Mouse (Mus musculus) adrenal gland, adult 8-10 months (tissue): Measurements from ENCODE around the gene Gadl1. TPM values are rescaled to one million over a fixed set of nuclear protein-coding genes. Genes with fewer than 3 reads are reported as not detected.

ENCODE experiments used
- DNase-seq: peaks from one replicate; pipeline ENCODE4 v3.0.0; 2022
- total RNA-seq, 4 experiments: library from RNA; stranded (reverse); gene quantifications; 2 replicates each; pipeline ENCODE4 v1.2.4; 2022

Gadl1 gene
- under 1 TPM in 2 of 4 experiments, not detected in 2; 0.17 to 0.31 TPM for total RNA-seq

DNA sequence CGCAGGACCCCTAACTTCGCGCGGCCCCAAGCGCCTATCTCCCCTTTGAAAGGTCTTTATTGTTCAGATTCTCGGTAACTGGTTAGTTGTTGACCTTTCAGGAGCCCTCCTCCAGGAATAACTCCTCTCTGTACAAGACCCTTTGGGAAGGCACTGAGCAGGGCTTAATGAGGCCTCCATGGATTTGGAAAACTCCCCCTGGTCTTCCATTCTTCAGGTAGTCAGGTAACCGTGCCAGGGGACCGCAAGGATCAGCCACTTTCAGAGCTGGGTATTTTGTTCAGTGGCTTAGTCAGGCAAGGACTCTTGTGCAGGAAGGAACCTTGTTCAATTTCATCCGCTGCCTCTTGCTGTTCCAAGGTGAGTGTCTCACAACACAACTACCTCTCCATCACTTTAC lies at the start of gene Gadl1:
Gene Gadl1 (plus strand): TSS at position 301 of the 400 bp plus-strand sequence.
- DNase-seq: no peak

DNA sequence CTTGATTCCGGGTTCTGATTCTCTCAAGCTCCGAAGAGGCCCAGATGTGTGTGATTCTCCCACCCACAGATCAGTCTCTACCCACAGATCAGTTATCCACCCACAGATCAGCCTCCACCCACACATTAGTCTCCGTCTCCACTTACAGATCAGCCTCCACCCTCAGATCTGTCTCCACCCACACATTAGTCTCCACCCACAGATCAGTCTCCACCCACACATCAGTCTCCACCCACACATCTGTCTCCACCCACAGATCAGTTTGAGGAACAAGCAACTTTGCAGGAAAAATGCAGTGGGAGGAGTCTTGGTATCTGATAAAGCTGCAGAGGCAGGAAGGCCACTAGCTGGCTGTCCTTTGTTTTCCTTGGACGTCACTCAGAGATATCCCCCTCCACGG lies 46.5 kb upstream of the Gadl1 start:
- DNase-seq: no peak

DNA sequence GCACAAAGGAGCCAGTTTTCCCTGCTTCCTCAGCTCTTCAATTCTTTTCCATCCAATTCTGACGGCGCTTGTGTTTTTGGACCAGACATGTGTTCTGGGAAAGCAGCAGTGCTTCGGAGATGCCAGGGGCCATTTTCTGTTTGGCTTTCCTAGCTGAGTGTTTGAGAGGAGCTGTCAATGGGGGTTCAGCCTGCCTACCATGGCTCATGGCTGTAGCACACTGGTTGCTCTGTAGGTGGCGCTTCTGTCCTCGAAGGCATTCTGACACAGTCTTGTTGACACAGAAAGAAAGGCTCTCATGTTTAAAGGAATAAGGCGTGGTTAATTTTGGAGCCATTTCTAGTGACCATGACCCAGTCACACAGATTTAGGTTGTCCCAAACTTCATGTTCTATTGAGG lies 45.9 kb upstream of the Gadl1 start:
- no peak for DNase-seq

GRCm38 (mm10) chr9:115867277-115867676 lies 42.0 kb upstream of the Gadl1 start:
- DNase-seq: peak; percentile 78

GRCm38 (mm10) chr9:115870168-115870567 lies 39.1 kb upstream of the Gadl1 start:
- DNase-seq: no peak

- DNase-seq: no peak
Measured at GRCm38 (mm10) chr9:115870640-115871039, 38.6 kb upstream of the Gadl1 start.

DNA sequence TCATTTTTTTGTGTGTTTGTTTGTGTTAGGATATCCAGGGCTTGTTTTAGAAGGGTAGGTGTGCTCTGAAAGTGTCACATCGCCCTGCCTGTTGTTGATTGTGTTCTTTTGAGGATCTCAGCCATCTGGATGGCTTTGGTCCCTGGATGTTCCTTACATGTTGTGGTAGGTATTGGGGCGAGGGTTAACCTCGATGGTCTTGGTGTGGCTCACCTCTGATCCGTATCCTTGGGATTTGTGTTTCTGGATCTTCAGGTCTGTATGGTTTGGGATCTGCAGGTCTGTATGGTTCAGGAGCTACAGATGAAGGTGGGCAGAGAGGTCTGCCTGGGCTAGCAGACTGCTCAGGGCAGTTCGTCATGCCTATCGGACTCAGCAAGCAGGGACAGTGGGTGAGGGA lies 28.8 kb upstream of the Gadl1 start:
- no peak for DNase-seq

DNA sequence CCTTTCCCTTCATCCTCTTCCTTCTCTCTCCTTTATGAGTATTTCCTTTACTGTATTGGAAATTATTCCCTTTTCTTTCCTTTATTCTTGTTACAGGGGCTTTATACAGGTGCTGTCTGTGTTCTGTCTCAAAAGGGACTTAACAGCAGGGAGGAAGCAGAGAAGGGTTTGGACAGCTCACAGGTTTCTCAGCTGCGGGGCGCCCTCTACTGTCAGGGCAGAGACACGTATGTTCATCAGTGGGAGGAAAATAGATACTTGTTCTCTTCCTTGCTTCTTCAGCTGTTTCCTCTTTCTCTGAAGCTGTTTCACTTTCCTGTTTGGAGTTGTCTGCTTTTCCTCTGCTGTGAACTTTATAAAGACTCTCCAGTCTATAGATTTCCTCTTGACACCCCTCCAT lies 28.1 kb upstream of the Gadl1 start:
- DNase-seq: no peak

GRCm38 (mm10) chr9:115882627-115883200 lies 26.5 kb upstream of the Gadl1 start:
- no peak for DNase-seq

- DNase-seq: no peak
Measured at GRCm38 (mm10) chr9:115883413-115883812, 25.8 kb upstream of the Gadl1 start.

DNA sequence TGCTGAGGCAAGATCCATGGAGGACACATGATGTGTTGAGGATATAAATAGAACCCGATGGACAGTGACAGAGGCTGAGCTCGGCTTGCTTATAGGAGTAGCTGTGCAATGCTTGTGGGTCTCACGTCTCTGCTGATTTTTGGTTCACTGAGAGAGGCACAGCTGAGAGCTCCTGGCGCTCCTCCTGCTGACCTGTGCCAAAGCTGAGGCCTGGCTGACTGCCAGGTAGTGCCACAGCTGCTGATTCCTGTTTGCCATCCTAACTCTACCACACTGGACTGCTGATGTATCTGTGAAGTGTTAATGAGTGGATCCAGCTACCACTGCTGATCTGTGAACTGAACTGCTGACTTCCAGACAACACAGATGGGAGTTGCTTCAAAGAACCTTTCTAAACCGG lies 21.7 kb upstream of the Gadl1 start:
- no peak for DNase-seq

- DNase-seq: no peak
Measured at GRCm38 (mm10) chr9:115893131-115893530, 16.1 kb upstream of the Gadl1 start.

- no peak for DNase-seq
Measured at GRCm38 (mm10) chr9:115893947-115894346, 15.3 kb upstream of the Gadl1 start.

GRCm38 (mm10) chr9:115908325-115908724 lies 930 bp upstream of the Gadl1 start:
- no peak for DNase-seq

DNA sequence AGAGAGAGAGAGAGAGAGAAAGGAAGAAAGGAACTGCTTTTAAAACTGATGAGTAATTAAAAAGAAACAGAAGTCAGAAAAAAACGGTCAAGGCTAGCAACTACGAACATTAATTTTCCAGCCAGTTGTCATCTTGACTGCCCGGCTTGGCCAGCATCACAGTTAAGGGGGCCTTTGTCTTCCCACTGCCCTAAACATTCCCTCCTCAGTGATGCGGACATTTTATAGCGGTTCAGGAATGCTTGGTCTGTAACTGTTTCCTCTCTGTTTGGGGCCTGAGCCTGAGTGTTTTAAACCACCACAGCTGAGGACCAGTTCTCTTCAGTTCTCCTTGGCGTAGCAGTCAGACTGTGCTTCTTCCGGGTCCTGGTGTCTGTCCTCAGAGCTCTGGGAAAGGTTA lies 4.8 kb downstream of the Gadl1 start:
- DNase-seq: no peak

- no peak for DNase-seq
Measured at GRCm38 (mm10) chr9:115915586-115916270, 6.5 kb downstream of the Gadl1 start.

DNA sequence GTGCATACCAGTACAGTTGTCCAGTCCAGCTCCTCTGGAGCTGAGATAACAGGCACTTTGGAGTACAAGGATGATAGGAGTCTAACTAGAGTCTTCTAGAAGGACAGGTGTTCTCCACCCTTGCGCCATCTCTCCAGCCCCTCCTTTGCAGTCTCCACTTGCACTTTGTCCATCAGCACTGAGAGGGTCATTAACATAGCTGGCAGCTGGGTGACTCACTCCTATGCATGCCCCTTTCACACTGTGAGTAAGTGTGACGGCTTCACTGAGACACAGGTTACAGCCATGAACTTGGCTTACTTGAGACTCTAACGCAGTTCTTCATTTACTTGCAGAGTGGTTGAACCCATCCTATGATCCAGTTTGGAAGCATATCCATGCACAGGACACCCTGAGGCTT lies 10.5 kb downstream of the Gadl1 start:
- no peak for DNase-seq

DNA sequence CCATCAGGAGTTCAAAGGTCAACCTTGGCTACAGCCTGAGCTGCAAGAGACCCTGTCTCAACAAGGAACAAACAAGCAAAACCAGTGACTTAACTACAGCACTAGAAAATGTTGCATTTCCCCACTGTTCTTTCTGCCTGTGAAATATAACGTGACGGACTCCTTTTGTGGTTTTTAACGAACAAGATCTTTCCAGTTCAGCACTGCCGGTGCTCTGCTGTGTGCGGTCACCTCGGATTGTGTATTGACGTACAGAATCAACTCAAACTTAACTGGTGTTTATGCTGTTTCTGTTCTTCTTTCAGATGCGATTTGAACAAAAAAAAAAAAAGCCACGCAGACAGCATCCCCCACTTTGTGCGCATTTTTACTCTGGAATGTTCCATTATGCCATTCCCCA lies 13.4 kb downstream of the Gadl1 start:
- no peak for DNase-seq

DNA sequence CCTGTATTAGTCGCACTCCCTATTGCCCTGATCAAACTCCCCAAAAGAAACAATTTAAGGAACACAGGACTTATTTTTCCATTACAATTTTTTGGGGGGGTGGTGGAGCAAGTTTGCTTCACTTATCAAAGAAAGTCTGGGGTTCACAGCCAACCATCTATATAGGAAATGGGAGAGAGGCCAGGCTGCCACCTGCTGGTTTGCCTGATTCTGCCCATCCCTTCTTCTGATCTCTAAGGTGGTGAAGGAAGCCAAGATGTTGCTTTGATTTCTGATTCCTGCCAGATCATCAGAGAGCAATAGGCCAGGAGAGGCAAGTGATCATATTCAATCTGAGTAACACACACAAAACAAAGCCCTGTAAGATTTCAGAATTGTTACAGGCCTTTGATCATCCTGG lies 14.8 kb downstream of the Gadl1 start:
- DNase-seq: no peak

DNA sequence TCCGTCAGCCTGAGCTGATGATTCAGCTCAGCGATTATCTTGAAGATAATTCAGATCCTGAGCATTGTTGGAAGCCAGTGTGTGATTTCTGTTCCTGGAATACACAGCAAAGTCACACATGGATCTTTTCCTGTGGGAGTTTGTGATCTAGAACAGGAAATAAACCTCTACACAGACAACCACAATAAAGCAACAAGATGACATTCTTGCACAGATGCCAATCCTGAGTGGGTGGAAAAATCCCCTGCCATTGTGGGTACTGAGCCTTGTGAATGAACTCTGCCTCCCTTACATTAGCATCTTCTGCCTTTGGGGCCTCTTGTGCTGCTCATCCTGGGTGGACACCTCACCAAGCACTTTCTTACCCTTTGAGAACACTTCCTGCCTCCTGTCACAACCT lies 22.5 kb downstream of the Gadl1 start:
- no peak for DNase-seq

- DNase-seq: no peak
Measured at GRCm38 (mm10) chr9:115932741-115933140, 23.5 kb downstream of the Gadl1 start.

GRCm38 (mm10) chr9:115933243-115933964 lies 24.1 kb downstream of the Gadl1 start:
- peak; percentile 8 for DNase-seq

DNA sequence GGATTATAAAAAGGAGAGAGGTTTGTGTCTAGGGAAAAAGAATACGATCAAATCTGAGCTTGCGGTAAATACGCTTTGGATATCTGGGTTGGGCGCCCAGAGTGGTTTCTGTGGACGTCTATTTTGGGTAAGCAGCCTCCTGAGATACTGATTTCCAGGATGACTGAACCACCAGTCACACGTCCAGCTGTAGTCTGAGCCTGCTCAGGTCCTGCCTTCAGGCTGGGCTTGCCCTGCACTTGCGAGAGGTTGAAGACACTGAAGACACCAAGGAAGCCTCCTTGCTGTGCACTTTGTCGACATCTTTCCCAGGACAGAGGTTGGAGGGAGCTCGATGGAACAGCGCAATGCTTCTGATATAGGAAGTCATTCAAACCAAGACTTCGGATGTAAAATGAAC lies 25.0 kb downstream of the Gadl1 start:
- DNase-seq: no peak

GRCm38 (mm10) chr9:115936350-115936749 lies 27.1 kb downstream of the Gadl1 start:
- no peak for DNase-seq
